Mouse (Mus musculus): ENCODE measurements at regions not wholly inside any gene's neighbourhood (a gene's known extent, or its start where the extent isn't known, plus 50 kb on each side); places are given as distances from the start of the nearest gene placed in this dataset.
A peak's percentile ranks its signal among the peaks of the same experiment; 100 is the strongest.

DNA sequence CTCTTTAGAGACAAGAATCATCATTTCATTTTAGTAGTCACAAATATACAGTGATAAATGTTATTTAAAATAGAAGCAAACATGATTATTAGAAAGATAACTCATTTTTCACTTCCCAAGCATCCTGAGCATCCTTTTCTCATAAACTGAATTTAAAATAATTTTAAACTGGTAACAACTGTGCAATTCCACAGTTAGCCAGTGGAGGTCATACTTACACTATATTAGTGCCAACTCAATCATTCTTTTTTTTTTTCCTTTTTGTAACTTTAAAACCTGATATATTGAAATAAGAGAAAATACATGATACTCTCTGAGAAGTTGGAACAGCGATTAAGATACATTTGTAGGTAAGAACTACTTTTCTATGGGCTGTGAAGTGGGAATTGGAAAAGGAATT, 113.2 kb upstream of the Gm17509 start:
- no peaks in the 10 kb centered on the region for H3K9me3 ChIP-seq (replicated peaks)
- H3K4me1 ChIP-seq, result no peaks in the 10 kb centered on the region
- H3K4me3 ChIP-seq, result no peak overlapping the region
- H3K36me3 ChIP-seq, result no peaks in the 10 kb centered on the region
- DNase-seq (ENCODE audit: low spot score), result no peak
- H3K27me3 ChIP-seq (ENCODE audit: low read depth, poor library complexity, severe bottlenecking), result no peaks in the 10 kb centered on the region
- WGBS, result 35% methylated on average over 1 of the region's 1 CpGs
- no peak overlapping the region for H3K27ac ChIP-seq

DNA sequence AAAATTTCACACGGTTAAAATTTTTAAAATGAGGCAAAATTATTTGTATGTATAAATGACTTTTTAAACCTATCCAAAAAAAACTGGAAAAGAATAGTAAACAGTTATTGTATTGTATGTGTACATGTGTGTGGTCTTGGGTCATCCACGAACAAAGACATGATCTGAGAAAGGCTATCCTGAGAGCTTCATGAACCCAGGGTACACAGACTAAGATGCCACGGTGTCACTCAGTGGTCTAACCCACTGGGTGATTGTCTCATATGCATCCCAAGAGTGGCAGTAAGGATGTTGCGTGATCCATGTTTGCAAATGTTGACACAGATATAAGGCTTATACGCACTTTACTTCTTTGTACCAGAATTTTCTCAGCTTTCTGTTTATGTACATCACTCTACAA, 113.7 kb upstream of the Gm17509 start:
- Histone ChIP-seq H3K27me3 (ENCODE audit: low read depth, poor library complexity, severe bottlenecking) (no peaks in the 10 kb centered on the region), H3K4me3 (no peak overlapping the region), H3K9me3 (replicated peaks) (no peaks in the 10 kb centered on the region), H3K27ac (no peak overlapping the region), H3K4me1 (no peaks in the 10 kb centered on the region), H3K36me3 (no peaks in the 10 kb centered on the region)
- 93% methylated on average over 5 of the region's 5 CpGs for WGBS
- no peak for DNase-seq (ENCODE audit: low spot score)

DNA sequence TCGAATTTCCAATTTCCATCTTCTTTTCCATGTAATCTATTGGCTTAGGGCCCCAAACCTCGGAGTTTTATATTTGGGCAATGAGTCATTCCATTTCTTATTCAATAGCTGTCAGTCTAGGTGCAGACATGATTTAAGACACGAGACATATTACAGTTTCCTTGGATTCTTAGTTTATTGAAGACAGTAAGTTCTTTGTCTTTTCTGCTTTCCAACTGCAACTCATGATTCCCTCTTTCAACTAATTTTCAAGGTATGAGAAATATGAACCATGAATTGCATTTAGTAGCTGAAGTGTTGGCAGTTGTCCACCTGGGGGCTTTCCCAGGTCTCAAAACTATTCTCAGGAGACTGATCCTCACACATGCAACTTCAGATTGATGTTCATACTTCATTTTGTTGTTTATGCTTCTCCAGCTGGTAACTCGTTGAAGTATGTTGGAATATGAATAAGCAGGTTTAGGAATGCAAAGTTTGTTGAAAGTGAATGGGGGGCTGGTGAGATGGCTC, 160.3 kb upstream of the Gm17509 start:
- DNase-seq (ENCODE audit: low spot score), result no peak
- peaks cover 12% of the 10 kb centered on the region for H3K4me1 ChIP-seq
- no peaks in the 10 kb centered on the region for H3K9me3 ChIP-seq (replicated peaks)
- H3K27ac ChIP-seq, result no peak overlapping the region
- no peak overlapping the region for H3K4me3 ChIP-seq
- H3K36me3 ChIP-seq, result no peaks in the 10 kb centered on the region
- H3K27me3 ChIP-seq (ENCODE audit: low read depth, poor library complexity, severe bottlenecking), result no peaks in the 10 kb centered on the region
- WGBS, result 78% methylated on average over 4 of the region's 4 CpGs

DNA sequence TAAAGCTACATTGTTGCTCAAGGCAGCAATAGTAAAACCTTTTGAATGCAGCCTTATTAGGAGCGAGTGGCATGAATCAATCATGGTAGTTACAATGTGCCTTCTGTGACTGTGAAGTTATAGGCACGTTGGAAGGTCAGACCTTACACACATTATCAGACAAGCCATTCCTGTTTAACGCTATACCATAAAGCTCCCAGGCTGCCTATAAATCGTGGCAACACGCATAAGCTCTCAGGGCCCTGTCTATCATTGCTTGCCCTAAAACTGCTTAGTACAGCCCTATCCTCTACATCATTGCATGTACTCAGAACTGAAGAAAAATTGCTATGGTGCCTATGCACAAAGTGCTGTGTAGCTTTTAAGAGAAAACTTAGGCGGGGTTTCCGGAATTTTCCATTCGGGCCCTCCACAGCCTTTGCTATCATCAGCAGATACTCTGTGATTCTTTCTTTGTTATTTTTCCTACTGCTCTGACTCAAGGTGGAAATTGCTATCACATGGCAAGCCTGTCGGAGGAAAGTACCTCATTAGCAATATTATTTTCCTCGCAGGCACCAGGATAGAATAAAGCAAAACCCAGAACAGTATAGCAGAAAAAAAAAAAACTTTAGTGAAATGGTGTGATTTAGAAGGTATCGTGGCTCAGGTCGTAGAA, 162.7 kb upstream of the Gm17509 start:
- Histone ChIP-seq H3K4me1 (peaks cover 12% of the 10 kb centered on the region), H3K4me3 (no peak overlapping the region), H3K27me3 (ENCODE audit: low read depth, poor library complexity, severe bottlenecking) (no peaks in the 10 kb centered on the region), H3K36me3 (no peaks in the 10 kb centered on the region), H3K27ac (peak overlapping the region; percentile 58; the same call in 1 of the 2 replicates), H3K9me3 (replicated peaks) (no peaks in the 10 kb centered on the region)
- DNase-seq (ENCODE audit: low spot score), result peak; percentile 48
- 71% methylated on average over 12 of the region's 12 CpGs for WGBS

DNA sequence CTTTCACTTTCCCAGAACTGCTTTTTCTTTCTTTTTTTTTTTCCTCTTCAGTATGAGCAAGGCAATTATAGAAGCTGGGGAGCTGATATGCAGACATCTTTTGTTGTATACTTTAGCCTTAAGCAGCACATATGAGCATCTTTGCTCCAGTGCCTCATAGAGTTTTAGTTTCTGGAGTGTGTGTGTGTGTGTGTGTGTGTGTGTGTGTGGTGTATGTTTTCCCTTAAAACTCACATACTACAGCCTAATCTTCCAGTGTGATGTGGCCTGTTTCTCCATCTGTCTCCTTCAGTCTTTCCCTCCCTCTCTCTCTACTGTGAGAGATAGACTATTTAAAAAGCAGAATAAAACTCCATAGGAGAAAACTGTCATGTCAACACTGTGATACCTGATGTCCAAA, 169.4 kb upstream of the Gm17509 start:
- no peaks in the 10 kb centered on the region for H3K4me1 ChIP-seq
- DNase-seq (ENCODE audit: low spot score), result no peak
- H3K4me3 ChIP-seq, result no peak overlapping the region
- H3K27me3 ChIP-seq (ENCODE audit: low read depth, poor library complexity, severe bottlenecking), result no peaks in the 10 kb centered on the region
- no peak overlapping the region for H3K27ac ChIP-seq
- no peaks in the 10 kb centered on the region for H3K9me3 ChIP-seq (replicated peaks)
- no peaks in the 10 kb centered on the region for H3K36me3 ChIP-seq

DNA sequence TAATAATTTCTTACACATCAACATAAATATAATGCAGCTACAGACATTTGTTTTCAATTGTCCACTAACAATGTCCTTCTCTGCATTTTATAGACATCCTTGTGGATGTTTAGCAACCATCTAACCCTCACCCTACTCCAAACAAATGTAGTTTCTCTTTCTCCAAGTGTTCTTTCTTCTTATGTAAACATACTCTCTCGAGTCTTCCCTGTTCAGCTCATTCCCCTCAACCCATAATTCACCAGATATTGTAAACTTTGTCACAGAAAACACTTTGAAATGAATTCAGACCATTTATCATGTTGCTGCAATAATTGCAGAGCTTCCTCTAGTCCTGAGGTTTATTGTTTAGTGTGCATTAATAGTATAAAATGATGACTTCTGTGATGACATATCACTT, 172.6 kb upstream of the Gm17509 start:
- no peak for DNase-seq (ENCODE audit: low spot score)
- 64% methylated on average over 1 of the region's 1 CpGs for WGBS
- no peaks in the 10 kb centered on the region for H3K27me3 ChIP-seq (ENCODE audit: low read depth, poor library complexity, severe bottlenecking)
- no peaks in the 10 kb centered on the region for H3K9me3 ChIP-seq (replicated peaks)
- H3K4me3 ChIP-seq, result no peak overlapping the region
- H3K36me3 ChIP-seq, result no peaks in the 10 kb centered on the region
- H3K27ac ChIP-seq, result no peak overlapping the region
- H3K4me1 ChIP-seq, result no peaks in the 10 kb centered on the region

DNA sequence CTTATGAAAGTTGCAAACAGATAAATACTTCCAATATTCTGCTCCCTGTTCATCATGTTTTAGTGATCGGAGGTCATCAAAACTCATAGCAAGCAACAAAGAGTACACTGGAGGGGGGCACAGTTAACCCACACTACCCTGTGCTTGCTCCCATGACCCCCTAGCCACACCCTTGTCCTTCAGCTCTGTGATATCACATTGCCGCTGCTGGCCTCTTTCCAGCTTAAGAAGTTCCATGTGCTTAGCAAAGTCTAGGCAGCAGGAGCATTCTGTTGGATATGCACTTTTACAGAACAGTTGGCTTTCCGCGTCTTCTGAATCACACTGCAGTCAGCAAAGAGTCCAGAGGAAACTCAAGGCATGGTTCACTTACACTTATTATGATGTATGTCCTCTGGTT, 180.4 kb upstream of the Gm17509 start:
- Histone ChIP-seq H3K27ac (no peak overlapping the region), H3K27me3 (ENCODE audit: low read depth, poor library complexity, severe bottlenecking) (no peaks in the 10 kb centered on the region), H3K4me1 (no peaks in the 10 kb centered on the region), H3K4me3 (no peak overlapping the region), H3K9me3 (replicated peaks) (no peaks in the 10 kb centered on the region), H3K36me3 (no peaks in the 10 kb centered on the region)
- WGBS, result 87% methylated on average over 4 of the region's 4 CpGs
- DNase-seq (ENCODE audit: low spot score), result no peak

DNA sequence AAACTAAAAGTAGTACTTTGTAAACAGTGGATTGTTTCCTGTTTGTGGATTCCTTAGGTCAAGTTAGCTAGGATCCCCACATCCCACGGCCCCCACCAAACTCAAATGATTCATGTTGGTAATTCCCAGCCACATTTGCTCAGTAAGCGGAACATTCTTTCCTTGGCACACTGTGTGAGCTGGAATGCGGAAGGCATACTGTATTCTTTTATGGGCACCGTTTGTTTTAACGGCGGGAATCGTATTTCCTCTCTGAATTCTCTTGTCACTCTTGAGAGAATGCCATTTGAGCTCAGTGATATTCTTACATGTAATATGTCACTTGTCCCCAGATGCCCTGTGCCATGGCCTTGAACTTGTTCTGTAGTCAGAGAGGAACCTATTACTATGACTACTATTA, 189.1 kb upstream of the Gm17509 start:
- 83% methylated on average over 7 of the region's 7 CpGs for WGBS
- H3K27ac ChIP-seq, result no peak overlapping the region
- no peak for DNase-seq (ENCODE audit: low spot score)
- H3K4me1 ChIP-seq, result no peaks in the 10 kb centered on the region
- no peak overlapping the region for H3K4me3 ChIP-seq
- H3K9me3 ChIP-seq (replicated peaks), result no peaks in the 10 kb centered on the region
- H3K27me3 ChIP-seq (ENCODE audit: low read depth, poor library complexity, severe bottlenecking), result no peaks in the 10 kb centered on the region
- no peaks in the 10 kb centered on the region for H3K36me3 ChIP-seq

DNA sequence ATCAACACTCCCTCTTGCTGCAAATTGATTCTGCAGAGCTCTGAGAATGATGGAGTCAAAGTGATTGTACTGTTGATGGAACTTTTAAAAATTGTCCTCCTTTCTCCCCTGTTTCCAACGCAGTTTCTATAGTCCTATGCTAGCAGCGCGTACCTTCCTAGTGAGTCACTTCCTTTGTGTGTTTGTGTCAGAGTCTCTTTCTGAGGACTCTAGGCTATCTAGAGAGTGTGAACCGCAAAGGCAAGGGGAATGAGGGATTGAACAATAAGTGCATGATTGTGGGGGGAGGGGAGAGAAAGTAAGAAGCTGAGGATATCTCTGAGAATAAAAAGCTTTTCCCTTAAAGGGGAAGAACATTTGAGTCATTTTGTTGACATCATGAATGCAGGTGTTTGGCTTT, 188.5 kb upstream of the Hcn1 start:
- H3K27me3 ChIP-seq (ENCODE audit: low read depth, poor library complexity, severe bottlenecking), result no peaks in the 10 kb centered on the region
- no peak overlapping the region for H3K4me3 ChIP-seq
- H3K9me3 ChIP-seq (replicated peaks), result no peaks in the 10 kb centered on the region
- no peaks in the 10 kb centered on the region for H3K36me3 ChIP-seq
- H3K27ac ChIP-seq, result no peak overlapping the region
- WGBS, result 88% methylated on average over 4 of the region's 4 CpGs
- H3K4me1 ChIP-seq, result no peaks in the 10 kb centered on the region
- no peak for DNase-seq (ENCODE audit: low spot score)

DNA sequence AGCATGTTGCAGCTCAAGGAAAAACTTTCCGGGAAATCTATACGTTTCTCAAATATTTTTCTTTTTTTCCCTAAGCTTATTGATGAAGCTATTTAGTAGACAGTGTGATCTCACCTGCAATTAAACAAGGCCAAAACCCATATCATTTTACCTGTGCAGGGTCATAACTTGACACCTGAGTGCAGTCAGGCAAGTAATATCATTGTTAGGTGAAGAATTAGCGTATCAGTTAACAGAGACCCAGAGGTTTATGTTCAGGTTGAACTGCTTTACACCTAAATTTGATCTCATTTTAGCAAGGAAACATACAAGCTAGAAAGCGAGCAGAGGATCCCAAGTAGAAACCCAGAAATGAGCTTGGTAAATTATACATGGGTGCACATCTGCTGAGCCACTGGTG, 178.6 kb upstream of the Hcn1 start:
- H3K9me3 ChIP-seq (replicated peaks), result no peaks in the 10 kb centered on the region
- no peak for DNase-seq (ENCODE audit: low spot score)
- no peaks in the 10 kb centered on the region for H3K27me3 ChIP-seq (ENCODE audit: low read depth, poor library complexity, severe bottlenecking)
- H3K4me1 ChIP-seq, result peaks cover 10% of the 10 kb centered on the region
- 95% methylated on average over 4 of the region's 4 CpGs for WGBS
- H3K36me3 ChIP-seq, result no peaks in the 10 kb centered on the region
- H3K4me3 ChIP-seq, result no peak overlapping the region
- H3K27ac ChIP-seq, result no peak overlapping the region

DNA sequence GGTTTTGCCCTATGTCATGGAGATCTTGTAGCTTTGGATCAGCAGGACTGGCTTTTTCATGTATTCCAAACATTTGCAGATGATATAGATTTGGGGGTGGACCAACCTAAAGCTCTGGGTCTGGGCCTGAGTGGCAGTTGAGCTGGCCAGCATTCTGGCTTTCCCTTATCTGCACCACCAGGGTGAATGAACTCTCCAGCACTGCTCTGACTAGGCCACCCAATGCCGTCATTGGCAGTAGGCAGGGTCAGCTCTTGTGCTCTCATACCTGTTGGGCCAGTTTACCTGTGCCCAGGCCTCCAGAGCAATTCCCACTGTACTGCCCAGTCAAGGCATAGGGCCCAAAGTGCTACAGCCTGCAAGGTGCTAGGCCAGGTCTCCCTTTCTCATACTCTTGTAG, 177.1 kb upstream of the Hcn1 start:
- no peak overlapping the region for H3K4me3 ChIP-seq
- 78% methylated on average over 1 of the region's 1 CpGs for WGBS

DNA sequence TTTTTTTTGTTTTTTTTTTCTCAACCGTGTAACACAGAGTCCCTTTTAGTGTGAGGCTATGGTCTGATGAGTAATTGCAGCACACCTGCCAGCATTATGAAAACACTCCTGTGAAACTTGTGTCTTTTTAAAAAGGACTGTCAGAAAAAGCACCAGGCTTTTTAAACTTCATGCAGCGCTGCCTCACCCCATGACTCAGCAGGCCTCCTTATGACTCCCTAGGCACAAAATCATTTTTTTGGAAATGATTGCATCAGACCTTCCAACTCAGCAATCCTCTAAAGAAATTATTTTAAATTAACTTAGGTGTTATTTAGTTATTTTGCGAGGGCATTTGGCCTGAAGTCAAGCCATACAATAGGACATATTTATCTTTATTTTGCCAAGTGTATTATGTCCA, 134.7 kb upstream of the Hcn1 start:
- H3K27me3 ChIP-seq (ENCODE audit: low read depth, poor library complexity, severe bottlenecking), result no peaks in the 10 kb centered on the region
- no peak overlapping the region for H3K27ac ChIP-seq
- H3K9me3 ChIP-seq (replicated peaks), result no peaks in the 10 kb centered on the region
- WGBS, result 89% methylated on average over 3 of the region's 3 CpGs
- H3K4me3 ChIP-seq, result no peak overlapping the region
- no peaks in the 10 kb centered on the region for H3K36me3 ChIP-seq
- no peak for DNase-seq (ENCODE audit: low spot score)
- H3K4me1 ChIP-seq, result no peaks in the 10 kb centered on the region

More for the DNA sequence above, 177.1 kb upstream of the Hcn1 start:
- H3K4me1 ChIP-seq, result peaks cover 13% of the 10 kb centered on the region
- H3K36me3 ChIP-seq, result no peaks in the 10 kb centered on the region
- no peaks in the 10 kb centered on the region for H3K9me3 ChIP-seq (replicated peaks)
- no peak overlapping the region for H3K27ac ChIP-seq
- DNase-seq (ENCODE audit: low spot score), result no peak
- H3K27me3 ChIP-seq (ENCODE audit: low read depth, poor library complexity, severe bottlenecking), result no peaks in the 10 kb centered on the region

DNA sequence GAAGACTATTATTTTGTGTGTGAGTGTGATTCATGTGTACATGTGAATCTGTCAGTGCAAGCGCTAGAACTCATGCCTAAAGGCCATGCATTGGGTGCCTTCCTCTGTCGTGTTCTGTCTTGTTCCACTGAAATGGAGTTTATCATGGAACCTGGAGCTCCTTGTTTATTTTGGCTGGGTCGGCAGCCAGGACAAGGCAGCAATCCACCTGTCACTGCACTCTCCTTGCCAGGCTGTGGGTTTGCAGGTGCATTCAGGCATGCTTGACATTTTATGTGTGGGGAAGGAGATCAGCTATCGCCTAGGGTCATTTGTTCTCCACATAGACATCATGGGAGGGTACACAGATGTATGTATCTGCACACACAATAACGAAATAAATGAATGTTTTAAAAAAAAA, 129.4 kb upstream of the Hcn1 start:
- DNase-seq (ENCODE audit: low spot score), result no peak
- 72% methylated on average over 5 of the region's 5 CpGs for WGBS
- Histone ChIP-seq H3K4me3 (no peak overlapping the region), H3K27ac (no peak overlapping the region), H3K27me3 (ENCODE audit: low read depth, poor library complexity, severe bottlenecking) (no peaks in the 10 kb centered on the region), H3K9me3 (replicated peaks) (no peaks in the 10 kb centered on the region), H3K4me1 (no peaks in the 10 kb centered on the region), H3K36me3 (no peaks in the 10 kb centered on the region)

DNA sequence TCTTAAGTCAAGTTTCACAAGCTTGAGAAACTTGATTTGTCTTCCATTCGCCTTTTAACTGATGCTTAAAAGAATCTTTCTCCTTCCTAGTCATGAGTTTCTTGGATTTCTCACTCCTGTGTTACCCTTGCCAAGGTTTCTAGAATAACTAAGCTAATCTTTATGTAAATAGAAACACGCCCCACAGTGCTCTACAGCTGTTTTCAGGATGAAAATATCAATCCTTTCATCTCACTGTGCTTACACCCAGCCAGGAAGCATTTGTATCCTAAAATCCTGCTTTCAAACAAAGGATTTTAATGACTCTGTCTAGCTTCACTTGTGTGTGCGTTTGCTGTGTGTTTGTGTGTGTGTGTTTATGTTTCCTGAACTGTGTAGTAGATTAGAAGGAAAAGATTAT, 119.5 kb upstream of the Hcn1 start:
- Histone ChIP-seq H3K27ac (no peak overlapping the region), H3K9me3 (replicated peaks) (no peaks in the 10 kb centered on the region), H3K36me3 (no peaks in the 10 kb centered on the region), H3K27me3 (ENCODE audit: low read depth, poor library complexity, severe bottlenecking) (no peaks in the 10 kb centered on the region), H3K4me1 (no peaks in the 10 kb centered on the region), H3K4me3 (no peak overlapping the region)
- 78% methylated on average over 3 of the region's 3 CpGs for WGBS
- no peak for DNase-seq (ENCODE audit: low spot score)
